ENCODE assay signal across 8 mouse cellular contexts in genomic region chr6:22983769-22984519, GRCm38 (mm10).
DNase-seq lines count a peak whose midpoint lies in the region; ATAC-seq and TF ChIP-seq lines count a peak whose summit lies in the region.

No protein-coding gene starts in this region.

- H3K4me3 ChIP-seq in cerebellum, adult 2 months (replicated peaks; ENCODE audit: insufficient read depth, low read depth, low read length) = no peak overlapping the region

- no peak overlapping the region for H3K27ac ChIP-seq in cerebellum, adult 2 months (ENCODE audit: insufficient read depth, low read length)

- no peak for TF ChIP-seq CTCF in cerebellum, adult 2 months (IDR thresholded peaks at IDR 0.05; ENCODE audit: borderline replicate concordance, insufficient read depth, low read depth, low read length)

- H3K27me3 ChIP-seq in cerebellum, adult 2 months (ENCODE audit: control insufficient read depth, insufficient read depth, low read length) = no peaks in the 10 kb centered on the region

- ATAC-seq in megakaryocyte, adult 5-6 weeks (ENCODE audit: poor library complexity, severe bottlenecking) = no peak

- intact Hi-C loops in left cerebral cortex, postnatal 25 days (cut with DNase I) = loop anchor here (2.0 to 10.0 kb wide), 2 partner anchors 489 to 659 kb away; no protein-coding TSS in a partner anchor

- H3K4me1 ChIP-seq in cerebellum, adult 2 months (ENCODE audit: control insufficient read depth, insufficient read depth, low read length) = no peaks in the 10 kb centered on the region

- 2% methylated on average over 9 of the region's 9 CpGs for WGBS in cerebellum, adult 2 months

- TF ChIP-seq POLR2A in cerebellum, adult 2 months (IDR thresholded peaks at IDR 0.05; ENCODE audit: borderline replicate concordance, insufficient read depth, low read length) = no peak

- DNase-seq in cerebellum, postnatal 10 days = peak; percentile 20 to 48
- DNase-seq in cerebellum, adult 2 months = no peak
- DNase-seq in left cerebral cortex, postnatal 25 days (ENCODE audit: low spot score in 2 of 2) = peak; percentile 31 to 35
- DNase-seq in left cerebral cortex, adult 18-20 months (ENCODE audit: low spot score in 2 of 2) = no peak
- DNase-seq in forelimb bud, embryonic 11.5 days (ENCODE audit: low read depth, low spot score) = peak; percentile 25
- DNase-seq in retina, embryonic 14.5 days (ENCODE audit: low spot score) = peak; percentile 72
- DNase-seq in c-Kit-positive CD71-positive TER-119-positive erythroid progenitor cells, embryonic 14.5 days (ENCODE audit: low spot score) = no peak

Comparison
In these comparisons a context has a peak if more than half of its experiments do, and no peak if none do; other contexts are left out.
1. DNase-seq: peak in cerebellum, postnatal 10 days (2 of 2), left cerebral cortex, postnatal 25 days (2 of 2), forelimb bud, embryonic 11.5 days (single experiment) and retina, embryonic 14.5 days (single experiment); none in cerebellum, adult 2 months (0 of 2), left cerebral cortex, adult 18-20 months (0 of 2) and c-Kit-positive CD71-positive TER-119-positive erythroid progenitor cells, embryonic 14.5 days (single experiment).